In the genomic region with DNA sequence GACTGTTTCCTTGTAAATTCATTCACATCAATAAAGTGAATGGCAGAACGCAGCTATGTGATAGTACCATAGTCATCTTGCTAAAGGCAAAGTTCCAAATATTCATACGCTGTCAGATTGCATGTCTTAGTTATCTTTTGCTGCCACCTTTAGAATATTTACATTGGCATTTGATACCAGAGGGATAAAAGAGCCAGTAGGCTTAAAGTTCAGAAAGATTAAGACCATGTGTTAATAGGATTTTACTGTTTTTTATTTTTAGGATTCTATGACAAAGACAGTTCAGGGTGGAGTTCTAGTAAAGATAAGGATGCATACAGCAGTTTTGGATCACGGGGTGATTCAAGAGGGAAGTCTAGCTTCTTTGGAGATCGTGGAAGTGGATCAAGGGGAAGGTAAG, we compare ENCODE assay signal across 1 mouse cellular context.
TF ChIP-seq lines count a peak whose summit lies in the region.

No protein-coding gene starts in this region.

TF ChIP-seq in MEL, 35 proteins besides CTCF, POLR2A, EP300 and RAD21 (continued from another document):
- TF ChIP-seq NRF1 (IDR thresholded peaks at IDR 0.05; ENCODE audit: insufficient read depth, low read depth, low read length, poor library complexity, severe bottlenecking) (no peak), TCF12 (IDR thresholded peaks at IDR 0.05; ENCODE audit: low read depth, low read length) (peak; percentile 96), CHD2 (IDR thresholded peaks at IDR 0.05; ENCODE audit: low read length) (no peak), ETS1 (IDR thresholded peaks at IDR 0.05; ENCODE audit: low read depth, low read length) (peak; percentile 98), BHLHE40 (IDR thresholded peaks at IDR 0.05; ENCODE audit: borderline replicate concordance, low read depth, low read length) (peak; percentile 57; the same call in 1 of the 2 replicates), TAL1 (IDR thresholded peaks at IDR 0.05; ENCODE audit: low read length) (peak; percentile 76), SIN3A (IDR thresholded peaks at IDR 0.05; ENCODE audit: low read length) (peak; percentile 98), MAFK (IDR thresholded peaks at IDR 0.05; ENCODE audit: borderline replicate concordance, low read depth, low read length) (peak; percentile 61; the same call in 1 of the 2 replicates)
TF ChIP-seq in MEL: peak in this region for 18.
